Mouse (Mus musculus) gastrocnemius, postnatal 25 days (tissue): ENCODE measurements around the gene Cep41. TPM values are rescaled to one million over a fixed set of nuclear protein-coding genes. Genes with fewer than 3 reads are reported as not detected.

Experiments used
- DNase-seq: peaks from one replicate; pipeline ENCODE4 v3.0.0; 2022
- total RNA-seq, 2 experiments: library from RNA; stranded (reverse); gene quantifications; 1 replicate in 1 of 2; 2 replicates in 1 of 2; pipeline ENCODE4 v1.2.3; 2021

Cep41 gene
- total RNA-seq, 2 experiments from 2014 or later: 1.4 to 2.1 TPM

DNA sequence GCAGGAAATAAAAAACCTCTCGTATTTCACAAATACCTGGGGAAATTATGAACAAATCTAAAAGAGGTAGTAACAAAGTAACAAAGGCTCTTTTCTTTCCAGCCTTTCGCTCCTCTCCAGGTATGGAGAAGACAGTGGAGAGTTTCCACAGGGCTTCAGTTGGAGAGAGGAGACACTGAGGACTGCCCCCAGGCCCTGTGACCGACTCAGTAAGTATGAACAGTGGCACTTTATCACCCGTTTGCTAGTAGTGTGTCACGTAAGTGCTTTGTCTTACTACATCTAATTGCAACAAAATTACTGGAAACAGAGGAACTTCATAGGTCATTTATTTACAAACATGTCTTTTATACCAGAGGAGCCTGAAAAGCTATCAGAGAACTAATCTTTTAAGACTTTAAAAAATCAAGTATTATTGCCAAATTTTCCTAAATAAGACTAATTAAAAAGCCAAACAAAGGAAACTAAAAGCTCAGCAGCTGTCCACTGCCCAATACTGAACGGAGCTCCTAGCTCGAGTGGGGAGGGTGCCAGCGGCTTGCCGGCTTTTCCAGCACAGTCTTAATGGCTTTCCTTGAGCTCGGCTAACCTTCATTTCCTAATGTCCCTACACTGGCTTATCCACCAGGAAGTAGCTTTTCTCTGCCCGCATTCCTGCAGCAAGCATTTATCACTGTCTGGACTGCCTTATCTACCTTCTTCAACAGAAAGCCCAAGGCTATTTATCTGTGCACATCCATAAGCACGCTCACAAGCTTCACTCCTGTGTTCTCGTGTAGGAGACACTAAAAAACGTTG lies 19.6 kb downstream of the Cep41 start:
- peak; percentile 27 for DNase-seq

DNA sequence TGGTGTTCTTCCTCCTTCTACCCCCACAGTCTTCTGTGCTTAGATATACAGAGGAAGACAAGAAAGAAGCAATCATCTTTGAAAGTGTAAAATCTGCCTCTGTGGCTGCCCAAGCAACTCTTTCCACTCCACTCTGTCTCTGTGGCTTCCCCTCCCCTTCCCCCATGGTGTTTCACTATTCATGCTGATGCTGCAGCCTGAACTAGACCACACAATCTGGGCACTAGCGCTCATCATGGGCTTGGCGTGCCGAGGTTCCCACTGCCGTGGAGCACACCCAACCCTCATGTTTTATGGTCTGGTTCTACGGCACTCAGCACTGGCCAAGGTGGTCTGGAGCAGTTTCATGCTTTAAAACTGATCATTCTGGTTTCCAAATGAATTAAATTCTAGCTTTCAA lies 21.9 kb downstream of the Cep41 start:
- no peak for DNase-seq

DNA sequence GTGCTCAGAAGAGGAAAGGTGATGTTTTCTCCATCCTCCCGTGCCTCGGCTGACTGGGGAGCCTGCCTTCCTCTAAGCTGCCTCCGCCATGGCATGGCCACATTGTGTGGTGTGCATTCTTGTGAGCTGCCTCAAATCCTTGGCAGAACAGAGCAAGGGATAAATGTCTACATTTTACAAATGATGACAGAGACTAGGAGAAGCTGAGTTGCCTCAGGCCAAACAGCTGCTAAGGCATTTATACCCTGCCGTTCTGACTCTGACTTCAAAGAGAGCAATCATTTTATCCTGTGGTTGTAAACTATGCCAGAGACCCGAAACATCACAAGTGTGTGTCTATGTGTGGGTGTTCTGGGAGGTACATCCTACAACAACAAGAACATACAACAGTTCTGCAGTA lies 26.0 kb downstream of the Cep41 start:
- DNase-seq: no peak

DNA sequence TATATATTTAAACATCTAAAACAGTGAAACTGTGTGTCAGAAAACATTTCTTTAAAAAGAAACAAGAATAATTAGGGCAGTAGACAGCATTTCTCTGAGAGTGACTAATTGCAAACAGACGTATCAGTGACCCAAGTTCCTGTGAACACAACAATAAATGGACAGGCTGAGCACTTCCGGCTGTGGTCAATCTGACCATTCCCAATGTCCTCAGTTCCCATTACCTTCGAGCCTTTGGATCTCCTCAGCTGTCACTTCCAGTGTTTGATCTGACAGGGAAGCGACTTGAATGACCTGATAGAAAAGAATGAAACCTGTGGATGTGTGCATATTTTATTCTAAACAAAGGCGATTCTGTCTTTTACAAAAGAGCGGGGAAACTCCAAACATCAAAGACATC lies 27.5 kb downstream of the Cep41 start:
- no peak for DNase-seq

DNA sequence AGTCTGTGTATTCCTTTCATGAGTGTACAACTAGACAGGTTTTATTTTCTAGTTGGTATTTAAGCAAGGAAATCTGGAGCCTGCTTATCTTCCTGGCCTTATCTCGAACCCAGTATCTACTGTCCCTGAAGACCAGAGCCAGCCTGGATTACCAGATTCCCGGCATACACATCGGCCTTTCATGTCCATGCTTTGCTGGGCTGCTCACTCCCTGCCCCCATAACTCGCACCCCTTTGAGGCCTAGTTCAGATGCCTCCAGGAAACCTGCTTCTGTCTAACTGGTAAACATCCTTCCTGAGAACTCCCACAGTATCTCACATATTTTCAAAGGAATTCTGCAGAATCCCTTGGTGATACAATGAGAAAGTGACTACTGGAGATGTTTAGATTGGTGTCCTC lies 28.3 kb downstream of the Cep41 start:
- DNase-seq: no peak

DNA sequence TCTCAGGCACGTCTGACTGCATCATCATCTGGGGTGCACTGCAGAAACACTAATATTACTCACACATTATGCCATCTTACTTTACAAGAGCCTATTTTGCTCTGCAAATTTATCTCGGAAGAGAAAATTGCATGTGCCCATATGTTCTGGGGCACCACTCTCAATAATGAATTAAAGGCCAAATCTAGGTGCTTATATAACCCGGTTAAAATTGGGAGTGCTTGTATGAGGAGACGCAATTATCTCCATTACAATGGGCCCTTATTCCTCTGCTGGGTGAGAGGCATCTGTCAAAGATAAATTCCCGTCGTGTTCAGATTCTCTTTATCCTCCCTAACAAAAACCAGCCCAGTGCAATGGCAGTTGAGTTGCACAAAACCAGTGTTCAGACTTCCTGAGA lies 28.8 kb downstream of the Cep41 start:
- DNase-seq: no peak

DNA sequence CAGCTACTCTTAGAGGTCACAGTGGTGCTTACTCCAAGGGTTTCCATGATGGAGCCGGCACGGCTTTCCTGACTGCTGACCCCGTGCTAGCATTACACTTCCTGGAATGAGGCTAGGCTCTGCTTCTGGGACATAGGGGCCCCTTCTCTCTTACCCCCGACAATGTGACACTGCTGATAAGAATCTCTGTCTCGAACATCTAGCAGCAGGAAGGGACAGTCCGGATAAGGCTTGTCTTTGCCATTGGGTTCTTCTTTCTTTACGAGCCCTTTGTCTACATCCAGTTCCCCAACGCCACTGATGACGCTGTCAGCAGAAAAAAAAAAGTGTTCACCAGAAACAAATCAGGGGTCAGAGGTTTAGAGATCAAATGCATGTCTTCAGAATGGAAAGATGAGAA lies 34.9 kb downstream of the Cep41 start:
- no peak for DNase-seq

DNA sequence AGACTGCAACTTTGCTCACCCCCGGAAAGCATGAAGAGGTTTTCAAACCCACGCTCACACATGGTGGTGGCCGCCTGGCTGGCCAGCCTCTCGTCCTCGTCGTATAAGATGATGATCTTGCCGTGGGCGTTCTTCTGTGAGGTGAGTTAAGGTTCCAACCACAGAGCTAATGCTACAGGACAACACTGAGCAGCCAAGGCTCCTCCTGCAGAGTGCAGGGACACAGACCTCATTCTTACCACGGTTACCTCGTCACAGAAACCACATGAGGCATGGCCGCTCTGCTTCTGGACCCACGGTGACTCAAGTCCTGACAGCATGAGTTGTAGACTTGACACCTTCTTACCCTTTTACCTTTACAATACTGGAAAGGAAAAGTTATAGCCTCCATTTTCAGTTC lies 36.3 kb downstream of the Cep41 start:
- no peak for DNase-seq

DNA sequence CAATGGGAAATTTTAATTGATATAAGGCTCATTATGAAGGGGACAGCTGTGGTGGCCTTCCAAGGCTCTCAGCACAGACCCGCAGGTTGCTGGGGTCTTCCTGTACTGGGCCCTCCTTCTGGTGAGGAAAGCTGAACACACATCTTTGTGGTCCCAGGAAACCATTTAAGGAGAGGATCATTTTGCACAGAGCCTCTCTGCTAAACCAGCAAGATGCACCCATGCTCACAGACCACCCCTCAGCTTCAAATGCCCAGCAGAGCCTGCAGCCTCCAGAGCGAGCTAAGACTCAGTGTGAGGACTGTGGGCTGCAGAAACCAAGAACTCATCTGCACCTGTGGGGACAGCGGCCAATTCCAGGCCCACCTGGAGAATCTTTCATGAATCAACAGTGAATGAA lies 38.6 kb downstream of the Cep41 start:
- no peak for DNase-seq

DNA sequence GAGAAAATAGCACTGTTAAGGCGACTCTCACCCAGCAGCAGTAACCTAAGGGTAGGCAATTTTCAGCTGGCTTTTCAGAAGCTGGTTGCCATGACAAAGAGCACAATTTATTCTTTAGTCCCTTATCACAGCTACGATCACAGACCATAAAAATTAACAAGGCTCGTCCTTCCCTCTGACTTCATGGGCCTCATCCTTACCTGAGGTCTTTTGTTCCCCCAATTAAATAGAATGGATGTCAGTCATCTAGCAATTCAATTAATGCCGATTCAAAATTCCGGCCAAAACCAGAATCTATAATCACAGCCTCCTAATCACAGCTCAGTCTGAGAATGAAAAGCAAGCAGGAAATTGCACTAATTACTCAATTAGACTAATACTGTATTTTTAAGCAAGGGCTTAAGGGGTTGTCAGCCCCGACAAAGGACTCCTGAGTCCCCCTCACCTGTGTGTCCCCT lies 39.1 kb downstream of the Cep41 start:
- DNase-seq: no peak

DNA sequence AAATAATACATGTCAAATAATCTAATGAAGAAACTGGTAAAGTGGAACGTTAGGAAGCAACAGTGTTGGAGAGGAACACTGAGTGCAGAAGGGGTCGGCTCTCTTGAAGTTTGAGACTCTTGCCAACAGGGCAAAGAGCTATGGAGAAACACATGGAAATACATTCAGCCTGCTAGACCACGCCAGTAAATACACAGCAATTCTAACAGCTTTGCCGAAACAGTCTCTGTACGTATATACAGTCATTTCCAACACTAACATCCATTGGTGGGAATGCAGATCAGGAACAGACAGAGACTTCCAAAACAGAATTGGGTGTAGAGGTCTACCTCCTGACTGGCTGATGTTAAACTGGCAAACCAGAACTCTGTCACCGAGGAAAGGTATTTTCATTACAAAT lies 40.0 kb downstream of the Cep41 start:
- no peak for DNase-seq

DNA sequence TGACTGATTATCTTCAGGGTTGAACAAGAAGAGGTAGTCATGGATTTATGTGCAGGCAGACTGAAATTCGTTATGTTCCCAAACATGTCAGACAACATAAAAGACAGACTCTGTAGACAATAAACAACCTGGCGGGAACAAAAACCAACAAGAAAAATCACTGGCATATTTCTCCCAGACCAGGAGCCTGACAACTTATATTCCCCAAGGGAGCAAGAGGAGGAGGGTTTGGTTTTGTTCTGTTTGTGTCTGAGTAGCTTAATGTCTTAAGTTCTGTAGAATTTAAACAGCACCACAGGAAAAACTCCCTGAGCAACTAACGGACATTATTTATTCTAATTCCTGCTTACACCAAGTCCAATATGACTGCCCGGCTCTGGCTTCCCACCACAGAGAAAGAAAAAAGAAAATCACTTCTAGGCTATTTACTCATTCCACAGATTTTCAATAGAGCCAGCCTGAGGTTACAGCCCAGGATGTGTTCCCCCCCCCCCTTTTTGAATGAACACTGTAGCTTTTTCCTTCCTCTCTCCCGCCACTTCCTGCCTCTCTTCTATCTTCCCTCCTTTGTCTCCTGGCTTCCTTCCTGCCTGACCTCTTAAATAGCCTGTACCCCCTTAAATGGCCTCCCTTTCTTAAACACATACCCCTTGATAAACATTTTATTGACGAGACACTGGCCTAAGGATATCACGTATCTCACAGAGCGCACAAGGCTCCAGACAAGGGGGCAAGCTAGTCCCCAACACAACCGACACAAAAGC lies 40.9 kb downstream of the Cep41 start:
- no peak for DNase-seq

DNA sequence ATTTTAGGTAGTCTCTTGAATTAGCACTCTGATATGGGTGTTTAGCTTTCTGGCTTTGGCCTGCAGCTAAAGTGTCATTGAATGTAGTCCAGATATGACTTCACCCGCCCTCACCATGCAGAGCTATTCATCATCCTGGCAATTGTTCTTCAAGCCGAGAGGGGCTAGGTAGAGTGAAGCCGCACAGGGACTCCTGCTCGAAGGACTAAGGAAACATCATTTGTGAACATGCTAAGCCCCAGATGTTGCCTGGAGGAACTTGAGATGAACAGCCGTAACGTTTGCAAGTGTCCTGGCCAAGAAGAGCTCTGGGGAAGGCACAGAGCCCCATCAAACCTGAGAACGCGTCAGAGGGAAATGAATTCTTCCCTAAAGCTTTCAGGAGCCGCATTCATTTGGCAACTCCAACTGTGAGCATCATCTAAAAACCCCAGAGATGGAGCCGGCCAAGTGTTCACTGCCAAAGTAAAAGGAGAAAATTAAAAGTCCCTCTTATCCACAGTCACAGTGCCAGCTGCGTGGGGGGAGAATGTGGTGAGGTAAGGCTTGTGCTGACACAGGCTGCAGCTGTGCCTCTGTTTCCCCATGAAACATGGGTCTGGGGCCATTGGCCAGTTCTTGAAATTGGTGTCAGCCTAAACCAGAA lies 43.8 kb downstream of the Cep41 start:
- DNase-seq: peak; percentile 61

DNA sequence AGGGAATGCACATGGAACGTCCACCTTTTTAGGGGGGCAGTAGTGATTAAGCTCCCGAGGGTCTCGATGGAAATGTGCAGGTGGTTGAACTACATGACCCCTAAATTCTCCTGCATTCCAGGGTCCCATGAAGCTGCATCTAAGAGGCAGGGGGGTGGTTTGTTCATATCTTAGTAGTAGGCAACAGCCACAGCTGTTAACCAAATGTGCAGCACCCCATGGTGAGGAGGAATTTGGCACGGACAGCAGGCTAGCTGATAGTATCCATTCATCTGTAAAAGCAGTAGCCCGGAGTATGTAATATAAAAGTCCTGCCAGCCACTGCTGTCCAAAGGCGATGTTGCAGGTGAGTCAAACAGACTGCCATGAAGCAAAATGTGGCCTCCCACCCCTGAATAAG lies 48.2 kb downstream of the Cep41 start:
- no peak for DNase-seq

DNA sequence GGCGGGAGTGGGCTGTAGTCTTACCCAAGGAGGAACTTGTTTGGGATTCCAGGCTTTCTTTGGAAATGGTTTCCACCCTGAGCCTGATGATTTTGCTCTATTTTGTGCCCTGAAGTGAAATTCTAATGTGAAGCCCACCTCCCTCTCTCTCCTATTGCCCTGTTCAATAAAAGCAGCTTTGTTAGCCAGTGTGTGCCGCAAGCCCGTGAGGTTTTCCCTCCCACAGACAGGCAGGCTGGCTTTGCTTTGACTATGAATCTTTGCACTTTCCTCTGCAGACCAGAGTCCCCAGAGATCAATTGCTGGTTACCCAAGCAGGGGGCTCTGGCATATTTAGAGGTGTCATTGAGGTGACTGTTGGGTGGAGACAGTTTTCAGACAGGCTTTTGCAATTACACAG lies 49.1 kb downstream of the Cep41 start:
- DNase-seq: no peak

DNA sequence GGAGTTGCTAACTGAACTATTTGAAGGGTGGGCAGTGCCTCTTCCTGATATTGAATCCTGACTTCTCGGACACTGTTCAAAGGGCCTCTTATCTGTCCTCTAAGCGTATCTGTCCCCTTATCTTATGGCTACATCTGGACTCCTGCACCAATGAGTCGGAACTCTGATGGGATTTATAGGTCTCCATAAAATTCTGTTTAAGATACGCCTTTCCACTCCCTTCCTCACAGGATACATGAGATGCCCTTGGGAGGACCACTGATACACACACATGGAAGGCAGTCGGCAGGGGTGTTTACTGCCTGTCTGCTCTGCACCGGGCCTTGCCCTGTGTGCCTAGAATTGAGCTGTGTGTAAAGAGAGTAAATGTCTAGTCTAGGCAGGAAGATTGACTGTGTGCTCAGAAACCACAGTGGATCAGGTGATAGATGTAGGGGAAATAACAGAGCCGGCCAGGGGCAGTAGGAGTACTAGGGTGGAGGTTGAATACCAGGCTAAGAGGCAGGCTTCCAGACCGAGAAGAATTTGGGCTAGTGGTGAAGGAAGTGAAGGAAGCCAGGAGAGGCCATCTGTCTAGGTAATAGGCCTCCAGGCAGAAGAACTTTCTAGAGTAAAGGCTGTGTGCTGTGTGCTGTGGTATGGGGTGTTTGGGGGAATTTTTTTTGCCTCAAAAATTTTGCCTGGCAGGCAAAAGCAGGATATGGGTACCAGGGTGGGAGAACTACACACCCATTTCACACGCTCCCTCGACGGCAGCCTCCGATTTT lies 49.7 kb downstream of the Cep41 start:
- DNase-seq: no peak

DNA sequence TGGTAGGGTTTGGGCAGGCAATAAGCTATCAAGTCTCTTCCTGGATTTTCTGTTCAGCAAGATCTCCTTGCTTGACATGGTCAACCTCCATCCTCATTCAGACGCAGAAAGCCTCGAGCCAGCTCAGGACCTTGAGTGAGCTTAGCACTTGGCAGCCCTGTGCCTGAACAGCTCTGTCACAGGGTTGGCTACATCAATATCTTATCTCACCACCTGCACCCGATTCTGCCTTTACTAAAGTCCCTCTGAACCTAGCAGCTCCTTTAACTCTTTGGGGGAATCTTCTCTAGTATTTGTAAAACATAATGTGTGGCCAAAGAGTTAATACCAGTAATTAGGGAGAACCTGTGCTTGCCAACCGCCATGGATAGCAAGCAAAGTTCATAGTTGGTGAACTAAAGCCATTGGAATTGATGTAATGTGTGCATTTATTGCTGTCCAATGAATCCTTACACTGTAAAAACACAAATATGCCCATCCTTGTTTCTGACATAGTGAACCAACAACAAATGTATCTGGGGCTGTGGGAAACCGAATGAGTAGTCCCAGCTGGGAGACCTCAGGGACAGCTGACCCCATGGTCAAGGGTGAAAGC lies 54.8 kb downstream of the Cep41 start, which contains the start of gene Cpa1:
Gene Cpa1, plus strand, starts transcription at position 545 of the 595 bp plus-strand sequence.
- DNase-seq: no peak

DNA sequence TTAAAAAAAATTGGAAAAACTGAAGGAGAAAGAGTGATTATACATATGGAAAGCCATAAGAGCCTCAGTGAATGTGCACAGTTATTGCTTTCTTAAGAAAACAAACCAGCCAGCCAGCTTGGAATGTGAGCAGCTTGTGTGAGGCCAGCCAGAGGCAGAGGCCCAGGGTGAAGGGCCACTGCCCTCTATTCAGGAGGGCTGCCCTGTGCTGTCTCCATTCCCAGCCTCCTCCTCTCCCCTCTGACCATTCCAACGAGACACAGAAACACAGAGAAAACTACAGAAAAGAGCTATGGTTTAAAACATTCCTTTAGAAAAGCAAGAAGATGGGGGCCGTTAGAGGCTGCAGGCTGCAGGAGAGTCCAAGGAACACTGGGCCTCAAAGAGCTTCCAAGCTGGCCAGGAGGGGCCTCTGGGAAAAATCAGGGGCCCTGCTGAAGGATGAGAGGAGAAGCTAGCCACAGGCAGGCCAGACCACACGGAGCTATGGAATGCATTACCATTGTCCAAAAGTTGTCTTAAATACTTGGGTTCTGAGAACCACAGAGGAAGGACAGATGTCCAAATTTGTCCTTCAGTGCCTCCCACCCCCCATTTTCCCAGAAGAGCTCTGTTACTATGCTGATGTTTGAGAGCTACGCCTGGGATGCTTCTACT lies 57.2 kb downstream of the Cep41 start:
- no peak for DNase-seq

DNA sequence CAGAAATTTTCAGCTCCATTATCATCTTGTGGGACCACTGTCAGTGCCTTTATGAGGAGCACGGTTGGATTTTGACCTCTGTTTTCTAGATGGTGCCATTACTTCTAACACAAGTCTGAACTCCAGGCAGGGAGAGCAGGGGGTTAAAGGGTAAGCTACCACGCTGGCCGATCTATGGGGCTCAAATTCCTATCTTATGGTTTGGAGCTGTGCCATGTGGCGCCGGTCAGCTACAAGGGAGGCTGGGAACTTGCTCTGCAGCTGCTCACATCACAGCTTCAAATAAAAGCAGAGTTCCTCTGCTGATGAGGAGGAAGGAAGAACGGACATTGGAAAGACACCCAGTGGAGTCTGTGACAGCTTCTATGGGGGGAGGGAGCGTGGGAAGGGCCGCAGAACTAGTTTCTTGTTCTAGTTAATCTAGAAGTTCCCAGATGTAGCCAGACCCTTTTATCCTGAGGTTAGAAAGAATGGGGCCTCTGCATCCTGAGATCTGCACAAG lies 58.1 kb downstream of the Cep41 start:
- no peak for DNase-seq

DNA sequence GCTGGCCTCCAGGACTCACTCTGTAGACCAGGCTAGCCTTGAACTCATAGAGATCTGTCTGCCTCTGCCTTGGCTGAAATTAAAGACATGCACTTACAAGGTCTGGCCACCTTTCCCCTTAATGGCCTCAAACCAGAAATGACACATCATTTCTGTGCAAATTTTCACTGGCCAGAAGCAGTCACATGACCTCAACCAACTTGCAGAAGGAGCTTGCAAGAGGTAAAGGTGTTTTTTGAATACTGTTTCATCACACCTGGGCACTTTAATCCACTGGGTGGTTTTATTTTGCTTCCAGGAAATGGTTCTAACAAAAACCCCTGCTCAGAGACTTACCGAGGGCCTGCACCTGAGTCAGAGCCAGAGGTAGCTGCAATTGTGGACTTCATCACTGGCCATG lies 63.6 kb downstream of the Cep41 start:
- DNase-seq: no peak

DNA sequence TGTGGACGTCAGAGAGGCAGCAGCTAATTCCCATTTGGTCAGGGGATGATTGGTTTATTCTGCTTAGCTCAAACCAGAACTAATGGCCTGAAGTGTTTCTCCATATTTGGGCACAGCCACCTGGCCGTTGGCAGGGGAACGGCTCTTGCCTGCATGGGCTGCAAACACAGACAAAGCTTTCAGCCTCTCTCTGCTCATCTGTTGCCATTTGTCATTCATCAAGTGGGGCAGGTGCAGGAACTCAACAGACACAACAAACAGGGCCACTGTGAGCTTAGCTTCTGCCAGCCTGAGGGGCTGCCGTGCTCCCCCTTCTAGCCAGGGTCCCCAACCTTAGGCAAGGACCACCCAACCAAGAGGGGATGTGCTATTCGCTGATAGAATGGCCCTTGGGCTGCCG lies 65.4 kb downstream of the Cep41 start:
- no peak for DNase-seq
